Mouse (Mus musculus): ENCODE measurements around the gene Med6. TPM values are rescaled to one million over a fixed set of nuclear protein-coding genes. Genes with fewer than 3 reads are reported as not detected.
A peak's percentile ranks its signal among the peaks of the same experiment; 100 is the strongest.

Gene Med6
- polyA plus RNA-seq (2012; rRNA removed) = 2.8 and 3.3 TPM in 2 replicates

DNA sequence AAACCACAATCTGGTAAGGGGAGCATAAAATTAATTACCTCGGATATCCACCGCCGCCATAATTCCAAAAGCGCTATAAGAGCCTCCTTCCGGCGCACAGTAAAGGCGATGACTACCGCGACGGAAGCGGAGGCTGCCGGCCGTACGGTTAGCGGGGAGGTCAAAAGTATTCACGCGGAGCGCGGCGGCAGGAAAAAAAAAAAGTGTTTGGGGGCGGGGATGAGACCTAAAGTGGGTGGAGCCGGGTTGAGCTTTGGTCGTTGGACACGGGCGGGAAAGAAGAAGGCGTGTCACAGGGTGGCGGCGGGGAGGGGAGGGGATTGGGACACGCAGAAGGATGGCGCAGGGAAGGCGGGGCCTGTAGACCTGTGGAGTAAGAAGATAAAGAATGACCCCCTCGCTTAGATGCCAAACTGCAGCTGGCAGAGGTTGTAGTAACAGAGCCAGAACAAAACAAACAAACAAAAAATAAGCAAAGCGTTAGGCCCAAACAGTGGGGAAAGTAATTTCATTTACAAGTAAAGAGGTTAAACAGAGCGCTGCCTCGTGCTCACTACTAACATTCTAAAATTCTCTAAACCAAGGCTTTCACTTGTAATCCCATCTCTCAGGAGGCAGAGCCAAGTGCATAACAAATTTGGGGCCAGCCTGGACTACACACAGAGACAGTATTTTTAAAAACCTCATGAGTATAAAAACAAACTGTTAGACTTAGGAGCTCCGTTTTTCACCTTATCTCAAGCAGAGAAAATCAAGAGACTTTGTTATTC is at the start of gene Med6:
Med6 (minus strand) TSS at position 107 of the 770 bp plus-strand sequence.
- Histone ChIP-seq H3K27me3 (ENCODE audit: control insufficient read depth, insufficient read depth, low read length) (no peaks in the 10 kb centered on the region), H3K36me3 (ENCODE audit: control insufficient read depth, insufficient read depth, low read length) (peaks cover 6% of the 10 kb centered on the region), H3K27ac (ENCODE audit: insufficient read depth, low read length) (no peak within 1 kb of the TSS), H3K4me1 (ENCODE audit: control insufficient read depth, insufficient read depth, insufficient read length) (peaks cover 3% of the 10 kb centered on the region; the same call in 1 of the 2 replicates), H3K4me3 (ENCODE audit: extremely low read depth, insufficient read depth, insufficient read length) (peak within 1 kb of the TSS; percentile 81)
- WGBS = 4% methylated on average over 36 of the region's 36 CpGs
- peak; percentile 83 to 92 for DNase-seq (ENCODE audit: low read depth in 1 of 2, low spot score in 2 of 2)
- TF ChIP-seq CTCF (IDR thresholded peaks at IDR 0.05; ENCODE audit: extremely low read depth, insufficient read depth, insufficient read length, insufficient replicate concordance) = no peak
- TF ChIP-seq POLR2A (IDR thresholded peaks at IDR 0.05; ENCODE audit: low read depth, low read length) = no peak

GRCm38 (mm10) chr12:81642361-81643082 is 47.7 kb upstream of the Med6 start:
- WGBS = 79% methylated on average over 11 of the region's 11 CpGs
- Histone ChIP-seq H3K36me3 (ENCODE audit: control insufficient read depth, insufficient read depth, low read length) (no peaks in the 10 kb centered on the region), H3K27ac (ENCODE audit: insufficient read depth, low read length) (no peak overlapping the region), H3K4me1 (ENCODE audit: control insufficient read depth, insufficient read depth, insufficient read length) (no peaks in the 10 kb centered on the region), H3K27me3 (ENCODE audit: control insufficient read depth, insufficient read depth, low read length) (no peaks in the 10 kb centered on the region), H3K4me3 (ENCODE audit: extremely low read depth, insufficient read depth, insufficient read length) (no peak overlapping the region)
- TF ChIP-seq POLR2A (IDR thresholded peaks at IDR 0.05; ENCODE audit: low read depth, low read length) (no peak), CTCF (IDR thresholded peaks at IDR 0.05; ENCODE audit: extremely low read depth, insufficient read depth, insufficient read length, insufficient replicate concordance) (no peak)
- no peak for DNase-seq (ENCODE audit: low read depth in 1 of 2, low spot score in 2 of 2)

- H3K4me1 ChIP-seq (ENCODE audit: control insufficient read depth, insufficient read depth, insufficient read length) = no peaks in the 10 kb centered on the region
- no peaks in the 10 kb centered on the region for H3K36me3 ChIP-seq (ENCODE audit: control insufficient read depth, insufficient read depth, low read length)
- 0 out of 2 replicates have a peak, but pooled peaks cover 2% of the 10 kb centered on the region for H3K27me3 ChIP-seq (ENCODE audit: control insufficient read depth, insufficient read depth, low read length)
- H3K4me3 ChIP-seq (ENCODE audit: extremely low read depth, insufficient read depth, insufficient read length) = no peak overlapping the region
- DNase-seq (ENCODE audit: low read depth in 1 of 2, low spot score in 2 of 2) = no peak
- TF ChIP-seq CTCF (IDR thresholded peaks at IDR 0.05; ENCODE audit: extremely low read depth, insufficient read depth, insufficient read length, insufficient replicate concordance) (no peak), POLR2A (IDR thresholded peaks at IDR 0.05; ENCODE audit: low read depth, low read length) (no peak)
- H3K27ac ChIP-seq (ENCODE audit: insufficient read depth, low read length) = no peak overlapping the region
- WGBS = 46% methylated on average over 5 of the region's 5 CpGs
Observed at GRCm38 (mm10) chr12:81640656-81641055, 45.8 kb upstream of the Med6 start.

GRCm38 (mm10) chr12:81633246-81633645 is 38.4 kb upstream of the Med6 start:
- no peaks in the 10 kb centered on the region for H3K36me3 ChIP-seq (ENCODE audit: control insufficient read depth, insufficient read depth, low read length)
- 77% methylated on average over 2 of the region's 2 CpGs for WGBS
- H3K4me1 ChIP-seq (ENCODE audit: control insufficient read depth, insufficient read depth, insufficient read length) = peaks cover 3% of the 10 kb centered on the region; the same call in 1 of the 2 replicates
- TF ChIP-seq POLR2A (IDR thresholded peaks at IDR 0.05; ENCODE audit: low read depth, low read length) (no peak), CTCF (IDR thresholded peaks at IDR 0.05; ENCODE audit: extremely low read depth, insufficient read depth, insufficient read length, insufficient replicate concordance) (no peak)
- DNase-seq (ENCODE audit: low read depth in 1 of 2, low spot score in 2 of 2) = no peak
- H3K4me3 ChIP-seq (ENCODE audit: extremely low read depth, insufficient read depth, insufficient read length) = no peak overlapping the region
- no peak overlapping the region for H3K27ac ChIP-seq (ENCODE audit: insufficient read depth, low read length)
- peaks cover 16% of the 10 kb centered on the region for H3K27me3 ChIP-seq (ENCODE audit: control insufficient read depth, insufficient read depth, low read length)

DNA sequence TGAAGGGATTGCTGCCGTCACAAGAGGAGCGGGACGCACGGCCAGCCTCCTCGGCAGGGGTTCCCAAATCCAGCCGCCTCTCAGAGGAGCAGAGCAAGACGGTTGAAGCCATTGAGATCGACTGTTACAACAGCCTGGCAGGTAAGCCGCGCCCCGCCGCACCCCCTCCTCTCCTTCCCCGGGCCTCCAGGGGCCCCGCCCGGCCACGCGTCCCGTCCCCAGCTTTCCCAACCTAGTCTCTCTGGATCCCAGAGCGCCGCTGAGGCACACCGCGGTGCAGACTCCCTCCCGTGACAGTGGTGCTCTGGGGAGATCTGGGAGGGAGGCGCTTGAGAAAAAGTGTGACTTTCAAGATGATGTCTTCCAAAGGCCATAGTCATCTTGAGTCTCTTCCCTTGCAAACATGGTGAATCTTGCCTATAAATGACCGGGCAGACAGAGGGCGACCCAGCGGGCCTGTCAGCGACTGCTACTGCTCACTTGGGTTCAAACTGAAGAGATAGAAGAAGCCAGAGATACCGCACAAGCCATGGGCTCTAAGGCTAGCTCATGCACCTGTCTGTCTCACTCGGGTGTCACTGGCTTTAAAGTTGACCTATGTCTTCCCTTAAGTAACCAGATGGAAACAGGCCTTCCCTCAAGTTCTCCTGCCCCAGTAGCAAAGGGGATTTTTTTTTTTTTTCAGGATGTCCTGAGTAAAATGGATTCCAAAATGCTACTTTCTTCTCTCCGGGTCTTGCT is 37.0 kb upstream of the Med6 start:
- no peaks in the 10 kb centered on the region for H3K36me3 ChIP-seq (ENCODE audit: control insufficient read depth, insufficient read depth, low read length)
- TF ChIP-seq POLR2A (IDR thresholded peaks at IDR 0.05; ENCODE audit: low read depth, low read length) = no peak
- TF ChIP-seq CTCF (IDR thresholded peaks at IDR 0.05; ENCODE audit: extremely low read depth, insufficient read depth, insufficient read length, insufficient replicate concordance) = no peak
- no peak overlapping the region for H3K27ac ChIP-seq (ENCODE audit: insufficient read depth, low read length)
- peaks cover 16% of the 10 kb centered on the region for H3K27me3 ChIP-seq (ENCODE audit: control insufficient read depth, insufficient read depth, low read length)
- H3K4me1 ChIP-seq (ENCODE audit: control insufficient read depth, insufficient read depth, insufficient read length) = peaks cover 3% of the 10 kb centered on the region; the same call in 1 of the 2 replicates
- WGBS = 9% methylated on average over 31 of the region's 31 CpGs
- peak overlapping the region; percentile 9; the same call in 1 of the 2 replicates for H3K4me3 ChIP-seq (ENCODE audit: extremely low read depth, insufficient read depth, insufficient read length)
- DNase-seq (ENCODE audit: low read depth in 1 of 2, low spot score in 2 of 2) = no peak

GRCm38 (mm10) chr12:81630915-81631660 is 36.3 kb upstream of the Med6 start, which contains the start of gene Ttc9:
Gene Ttc9, plus strand, starts transcription at chr12:81631249.
- no peak for DNase-seq (ENCODE audit: low read depth in 1 of 2, low spot score in 2 of 2)
- Histone ChIP-seq H3K4me1 (ENCODE audit: control insufficient read depth, insufficient read depth, insufficient read length) (peaks cover 3% of the 10 kb centered on the region; the same call in 1 of the 2 replicates), H3K27ac (ENCODE audit: insufficient read depth, low read length) (no peak within 1 kb of the TSS), H3K36me3 (ENCODE audit: control insufficient read depth, insufficient read depth, low read length) (no peaks in the 10 kb centered on the region), H3K27me3 (ENCODE audit: control insufficient read depth, insufficient read depth, low read length) (peaks cover 14% of the 10 kb centered on the region), H3K4me3 (ENCODE audit: extremely low read depth, insufficient read depth, insufficient read length) (peak within 1 kb of the TSS; percentile 9; the same call in 1 of the 2 replicates)
- TF ChIP-seq POLR2A (IDR thresholded peaks at IDR 0.05; ENCODE audit: low read depth, low read length) (no peak), CTCF (IDR thresholded peaks at IDR 0.05; ENCODE audit: extremely low read depth, insufficient read depth, insufficient read length, insufficient replicate concordance) (no peak)
- 2% methylated on average over 81 of the region's 82 CpGs for WGBS

Data from spleen, adult 2 months (tissue).